Mouse (Mus musculus) myocyte (in vitro differentiated cells): ENCODE measurements at regions not wholly inside any gene's neighbourhood (a gene's known extent, or its start where the extent isn't known, plus 50 kb on each side); places are given as distances from the start of the nearest gene placed in this dataset.
A peak's percentile ranks its signal among the peaks of the same experiment; 100 is the strongest.

Experiments
- H3K27me3 ChIP-seq: one replicate; pipeline ENCODE4 v1.6.1; 2011; ENCODE audit not compliant: control insufficient read depth, insufficient read depth, insufficient read length
- H3K36me3 ChIP-seq: one replicate; pipeline ENCODE4 v1.6.1; 2011; ENCODE audit not compliant: control insufficient read depth, insufficient read depth
- H3K4me2 ChIP-seq: one replicate; pipeline ENCODE4 v1.6.1; 2011; ENCODE audit warnings: low read depth, control low read depth
- H3K4me3 ChIP-seq: one replicate; pipeline ENCODE4 v1.5.1; 2011; ENCODE audit warnings: mild to moderate bottlenecking, control low read depth, moderate library complexity
- H3K79me2 ChIP-seq: one replicate; pipeline ENCODE4 v1.6.1; 2011; ENCODE audit not compliant: control insufficient read depth, insufficient read depth
- H3ac ChIP-seq: one replicate; pipeline ENCODE4 v1.6.1; 2011; ENCODE audit not compliant: control insufficient read depth, insufficient read length
- CEBPB ChIP-seq: IDR thresholded peaks from 2 replicates; pipeline ENCODE4 v1.6.1; 2011; ENCODE audit warnings: mild to moderate bottlenecking, moderate library complexity; ENCODE audit not compliant: poor library complexity, insufficient read depth, severe bottlenecking
- E2F4 ChIP-seq: IDR thresholded peaks from one replicate; pipeline ENCODE4 v1.6.1; 2011; ENCODE audit warnings: mild to moderate bottlenecking, control low read depth, moderate library complexity; ENCODE audit not compliant: insufficient read depth
- MAX ChIP-seq: IDR thresholded peaks from one replicate; pipeline ENCODE4 v1.6.1; 2011; ENCODE audit warnings: low read depth, mild to moderate bottlenecking, control low read depth
- MYOD1 ChIP-seq, 3 experiments: IDR thresholded peaks; one replicate each; pipeline ENCODE4 v1.6.1; 2011; ENCODE audit warnings: control low read depth in 2 of 3, low read depth in 2 of 3, mild to moderate bottlenecking in 2 of 3, moderate library complexity in 1 of 3; ENCODE audit not compliant: insufficient read length in 2 of 3, control insufficient read depth in 1 of 3
- MYOG ChIP-seq, 3 experiments: IDR thresholded peaks; one replicate each; pipeline ENCODE4 v1.6.1; 2011; ENCODE audit warnings: control low read depth in 2 of 3, low read depth in 2 of 3, mild to moderate bottlenecking in 2 of 3; ENCODE audit not compliant: insufficient read length in 2 of 3, control insufficient read depth in 1 of 3, insufficient read depth in 1 of 3
- POLR2A ChIP-seq: IDR thresholded peaks from one replicate; pipeline ENCODE4 v1.6.1; 2011; ENCODE audit warnings: low read depth, mild to moderate bottlenecking, control low read depth, moderate library complexity; ENCODE audit not compliant: insufficient read length
- POLR2AphosphoS2 ChIP-seq: IDR thresholded peaks from one replicate; pipeline ENCODE4 v1.6.1; 2011; ENCODE audit warnings: low read depth, control low read depth; ENCODE audit not compliant: insufficient read length
- REST ChIP-seq: IDR thresholded peaks from one replicate; pipeline ENCODE4 v1.6.1; 2011; ENCODE audit warnings: mild to moderate bottlenecking, control low read depth, moderate library complexity; ENCODE audit not compliant: insufficient read depth, insufficient read length
- SRF ChIP-seq: IDR thresholded peaks from one replicate; pipeline ENCODE4 v1.6.1; 2011; ENCODE audit warnings: low read depth; ENCODE audit not compliant: control insufficient read depth, insufficient read length
- TCF12 ChIP-seq: IDR thresholded peaks from one replicate; pipeline ENCODE4 v1.6.1; 2011; ENCODE audit warnings: mild to moderate bottlenecking, control low read depth; ENCODE audit not compliant: poor library complexity, insufficient read depth, severe bottlenecking
- TCF3 ChIP-seq: IDR thresholded peaks from one replicate; pipeline ENCODE4 v1.6.1; 2011; ENCODE audit warnings: low read depth, control low read depth; ENCODE audit not compliant: insufficient read length
- USF1 ChIP-seq: IDR thresholded peaks from one replicate; pipeline ENCODE4 v1.6.1; 2011; ENCODE audit warnings: low read depth, mild to moderate bottlenecking, control low read depth, moderate library complexity

GRCm38 (mm10) chr14:105589751-105590150 is 306.9 kb downstream of the Spry2 start:
- no peaks in the 10 kb centered on the region for H3K79me2 ChIP-seq
- H3K4me3 ChIP-seq: no peak overlapping the region
- TF ChIP-seq POLR2A: no peak
- no peak for TF ChIP-seq MYOG (IDR thresholded peaks at IDR 0.05; ENCODE audit: control insufficient read depth in 1 of 3, insufficient read depth in 1 of 3, insufficient read length in 2 of 3, low read depth in 2 of 3)
- no peaks in the 10 kb centered on the region for H3K36me3 ChIP-seq
- H3K4me2 ChIP-seq: no peak overlapping the region
- H3K27me3 ChIP-seq: no peaks in the 10 kb centered on the region
- no peak overlapping the region for H3ac ChIP-seq

GRCm38 (mm10) chr14:105589261-105589660 is 307.4 kb downstream of the Spry2 start:
- TF ChIP-seq CEBPB: no peak
- TF ChIP-seq MAX: no peak
- no peak for TF ChIP-seq SRF
- Histone ChIP-seq H3K79me2 (no peaks in the 10 kb centered on the region), H3ac (no peak overlapping the region), H3K4me2 (peak overlapping the region; percentile 67), H3K36me3 (no peaks in the 10 kb centered on the region), H3K27me3 (no peaks in the 10 kb centered on the region), H3K4me3 (no peak overlapping the region)

GRCm38 (mm10) chr14:105588391-105589163 is 308.0 kb downstream of the Spry2 start:
- H3K27me3 ChIP-seq: no peaks in the 10 kb centered on the region
- no peaks in the 10 kb centered on the region for H3K79me2 ChIP-seq
- TF ChIP-seq CEBPB (0 out of 2 replicates have a peak, but pooled peaks have one; percentile 27), USF1 (no peak)
- H3K4me3 ChIP-seq: no peak overlapping the region
- H3ac ChIP-seq: no peak overlapping the region
- no peaks in the 10 kb centered on the region for H3K36me3 ChIP-seq
- peak overlapping the region; percentile 67 for H3K4me2 ChIP-seq

- no peak overlapping the region for H3ac ChIP-seq
- H3K79me2 ChIP-seq: no peaks in the 10 kb centered on the region
- TF ChIP-seq SRF (no peak), MYOG (IDR thresholded peaks at IDR 0.05; ENCODE audit: control insufficient read depth in 1 of 3, insufficient read depth in 1 of 3, insufficient read length in 2 of 3, low read depth in 2 of 3) (no peak), POLR2A (no peak), TCF12 (no peak), MYOD1 (IDR thresholded peaks at IDR 0.05; ENCODE audit: control insufficient read depth in 1 of 3, insufficient read length in 2 of 3, low read depth in 2 of 3) (no peak), POLR2AphosphoS2 (no peak), TCF3 (no peak), CEBPB (no peak), REST (no peak)
- H3K27me3 ChIP-seq: no peaks in the 10 kb centered on the region
- no peaks in the 10 kb centered on the region for H3K36me3 ChIP-seq
- no peak overlapping the region for H3K4me3 ChIP-seq
- H3K4me2 ChIP-seq: peak overlapping the region; percentile 67
These were observed 308.6 kb downstream of the Spry2 start for GRCm38 (mm10) chr14:105588029-105588390.

GRCm38 (mm10) chr14:105584632-105585031 is 312.0 kb downstream of the Spry2 start:
- TF ChIP-seq MYOG (IDR thresholded peaks at IDR 0.05; ENCODE audit: control insufficient read depth in 1 of 3, insufficient read depth in 1 of 3, insufficient read length in 2 of 3, low read depth in 2 of 3) (no peak), MYOD1 (IDR thresholded peaks at IDR 0.05; ENCODE audit: control insufficient read depth in 1 of 3, insufficient read length in 2 of 3, low read depth in 2 of 3) (no peak), TCF3 (no peak), USF1 (no peak), TCF12 (no peak), SRF (no peak), POLR2A (no peak), CEBPB (no peak), POLR2AphosphoS2 (no peak), REST (no peak), MAX (no peak), E2F4 (no peak)
- Histone ChIP-seq H3ac (no peak overlapping the region), H3K36me3 (no peaks in the 10 kb centered on the region), H3K27me3 (no peaks in the 10 kb centered on the region), H3K4me2 (no peak overlapping the region), H3K4me3 (no peak overlapping the region), H3K79me2 (no peaks in the 10 kb centered on the region)
